Mouse (Mus musculus) kidney, postnatal 4 days (tissue): ENCODE measurements at regions not wholly inside any gene's neighbourhood (a gene's known extent, or its start where the extent isn't known, plus 50 kb on each side); places are given as distances from the start of the nearest gene placed in this dataset.

ENCODE experiments used
- DNase-seq, 2 experiments: peaks; one replicate each; pipeline ENCODE4 v3.0.0; 2021; ENCODE audit warnings: mixed read lengths in 2 of 2

GRCm38 (mm10) chr13:57281941-57282710 lies 386.3 kb upstream of the Trpc7 start:
- no peak for DNase-seq

- peak; percentile 70 to 75 for DNase-seq
Measured at GRCm38 (mm10) chr13:57281504-57281903, 385.7 kb upstream of the Trpc7 start.

GRCm38 (mm10) chr13:57278580-57278979 lies 382.8 kb upstream of the Trpc7 start:
- DNase-seq = peak in 1 of 2 experiments; percentile 15

GRCm38 (mm10) chr13:57277076-57277475 lies 381.3 kb upstream of the Trpc7 start:
- DNase-seq = no peak

DNA sequence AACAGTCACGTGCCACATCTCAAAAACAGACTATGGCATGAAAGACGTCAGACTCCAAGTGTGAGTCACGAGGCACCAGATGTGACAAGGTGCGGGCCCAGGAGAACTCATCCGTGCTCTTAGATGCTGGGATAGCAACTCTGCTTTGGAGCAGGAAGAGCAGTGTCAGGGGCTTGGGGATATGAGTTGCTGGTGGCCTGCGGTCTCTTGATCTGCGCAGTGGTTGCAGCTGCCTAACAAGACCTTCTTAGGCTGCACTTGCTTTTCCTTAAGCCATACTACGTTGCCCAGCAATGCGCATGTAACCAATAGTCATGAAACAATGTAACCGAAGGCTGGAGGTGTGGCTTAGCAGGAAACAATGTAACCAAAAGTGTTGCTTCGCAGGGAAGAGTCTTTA lies 380.1 kb upstream of the Trpc7 start:
- DNase-seq = no peak

- DNase-seq = no peak
Measured at GRCm38 (mm10) chr13:57273593-57273992, 377.8 kb upstream of the Trpc7 start.

DNA sequence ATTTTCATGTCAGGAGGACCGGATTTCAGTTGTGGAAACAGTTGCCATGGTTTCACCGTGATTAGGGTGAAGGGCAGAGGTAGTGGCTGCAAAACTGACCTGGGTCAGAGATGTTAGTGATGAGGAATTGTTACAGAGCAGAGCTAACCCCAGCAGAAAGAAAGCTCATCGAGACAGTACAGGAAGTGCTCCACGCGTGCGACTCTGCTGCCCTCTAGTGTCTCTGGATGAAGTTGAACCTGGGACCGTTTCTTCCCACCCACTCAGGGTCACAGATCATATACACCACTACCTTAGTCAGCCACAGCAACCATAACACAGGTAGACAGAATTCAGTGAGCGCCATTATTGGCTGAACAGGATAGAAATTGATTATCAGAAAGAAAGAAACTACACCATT lies 373.8 kb upstream of the Trpc7 start:
- peak; percentile 54 to 65 for DNase-seq

DNA sequence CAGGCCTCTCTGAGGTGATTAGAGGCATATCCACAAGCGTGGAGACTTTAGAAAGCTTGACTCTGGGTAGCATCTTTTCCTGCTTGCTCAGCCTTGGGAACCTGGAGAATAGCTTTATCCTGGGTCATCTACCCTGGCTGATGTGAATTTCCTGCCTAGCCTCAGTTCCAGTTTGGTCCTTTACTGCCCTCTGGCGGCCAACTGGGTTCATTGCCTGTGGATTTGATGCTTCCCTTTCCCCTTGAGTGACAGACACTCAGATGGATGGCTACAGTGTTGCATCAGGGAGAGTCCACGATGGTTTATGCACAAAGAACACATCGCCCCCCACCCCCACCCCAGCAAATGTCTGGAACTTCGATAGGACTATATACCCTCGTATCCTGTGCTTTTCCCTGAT lies 364.1 kb upstream of the Trpc7 start:
- DNase-seq = peak; percentile 86 to 87

- DNase-seq = no peak
Measured at GRCm38 (mm10) chr13:57259474-57259873, 363.7 kb upstream of the Trpc7 start.

DNA sequence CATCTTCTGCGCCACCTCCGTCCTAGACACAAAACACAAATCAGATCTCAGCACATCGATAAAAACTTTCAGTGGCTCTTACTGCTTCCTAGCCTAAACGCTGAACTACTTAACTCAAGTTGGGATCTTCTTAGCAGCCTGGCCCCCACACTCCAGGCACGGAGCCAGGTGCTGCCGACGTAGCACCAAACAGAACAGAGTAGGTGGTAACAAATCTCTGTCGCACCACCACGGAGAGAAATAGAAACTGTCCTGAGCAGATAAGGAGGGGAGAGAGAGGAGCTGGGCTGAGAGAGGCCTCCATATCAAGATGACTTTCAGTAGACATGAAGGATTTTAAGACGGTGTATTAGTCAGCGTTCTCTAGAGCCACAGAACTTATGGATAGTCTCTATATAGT lies 360.1 kb upstream of the Trpc7 start:
- DNase-seq = no peak

- DNase-seq = no peak
Measured at GRCm38 (mm10) chr13:57249851-57250250, 354.1 kb upstream of the Trpc7 start.

GRCm38 (mm10) chr13:57249401-57249800 lies 353.6 kb upstream of the Trpc7 start:
- DNase-seq = no peak

DNA sequence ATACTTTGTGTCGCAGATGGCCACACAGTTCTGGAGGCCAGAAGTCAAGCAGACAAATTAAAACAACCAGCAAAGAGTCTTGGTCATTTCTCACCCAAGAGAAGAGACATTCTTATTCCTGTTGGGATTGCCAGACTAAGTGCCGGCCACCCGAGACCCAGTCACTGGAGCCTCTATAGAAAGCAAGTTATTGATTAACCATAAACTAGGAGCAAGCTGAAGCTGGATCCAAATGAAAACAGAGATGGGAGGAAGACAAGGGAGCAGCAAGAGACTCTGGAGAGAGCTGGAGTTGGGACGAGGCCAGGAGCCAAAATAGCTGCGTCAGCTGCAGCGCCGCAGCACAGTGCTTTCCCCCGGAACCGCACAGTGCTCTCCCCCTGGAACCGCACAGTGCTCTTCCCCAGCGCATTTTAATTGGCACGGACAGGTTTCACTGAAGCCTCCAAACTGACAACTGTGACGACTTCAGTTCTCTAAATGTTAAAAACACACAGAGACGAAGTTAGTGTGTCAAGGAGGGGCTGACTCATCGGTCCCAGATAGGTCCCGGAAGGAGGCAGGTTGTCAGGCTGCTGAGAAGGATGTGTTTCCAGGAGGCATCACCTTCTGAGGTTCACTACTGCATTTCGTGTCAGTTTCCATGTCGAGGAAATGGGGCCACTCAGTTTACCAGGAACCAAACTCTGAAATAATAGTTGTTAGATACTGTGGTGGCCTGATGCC lies 350.6 kb upstream of the Trpc7 start:
- peak; percentile 61 to 66 for DNase-seq

GRCm38 (mm10) chr13:57236917-57237316 lies 341.1 kb upstream of the Trpc7 start:
- peak in 1 of 2 experiments; percentile 5 for DNase-seq

- peak; percentile 23 to 43 for DNase-seq
Measured at GRCm38 (mm10) chr13:57236211-57236610, 340.4 kb upstream of the Trpc7 start.

DNA sequence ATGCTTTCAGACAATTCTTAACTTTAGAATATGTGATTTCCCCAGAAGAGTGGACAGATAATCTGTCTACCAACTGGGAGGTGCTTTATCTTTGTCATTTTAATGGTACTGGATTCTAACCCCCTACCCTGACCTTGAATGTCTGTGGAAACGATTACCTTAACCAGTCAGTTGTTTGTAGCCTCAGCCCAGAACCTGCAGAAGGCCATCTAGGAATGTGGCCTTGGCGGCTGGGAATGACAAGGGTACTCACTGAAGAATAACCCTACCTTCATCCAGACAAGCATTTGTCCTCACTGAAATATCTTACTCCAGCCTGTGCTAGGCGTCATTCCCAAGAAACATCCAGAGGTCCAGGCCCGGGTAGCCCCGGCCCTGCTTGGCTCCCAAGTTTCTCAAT lies 337.1 kb upstream of the Trpc7 start:
- no peak for DNase-seq

DNA sequence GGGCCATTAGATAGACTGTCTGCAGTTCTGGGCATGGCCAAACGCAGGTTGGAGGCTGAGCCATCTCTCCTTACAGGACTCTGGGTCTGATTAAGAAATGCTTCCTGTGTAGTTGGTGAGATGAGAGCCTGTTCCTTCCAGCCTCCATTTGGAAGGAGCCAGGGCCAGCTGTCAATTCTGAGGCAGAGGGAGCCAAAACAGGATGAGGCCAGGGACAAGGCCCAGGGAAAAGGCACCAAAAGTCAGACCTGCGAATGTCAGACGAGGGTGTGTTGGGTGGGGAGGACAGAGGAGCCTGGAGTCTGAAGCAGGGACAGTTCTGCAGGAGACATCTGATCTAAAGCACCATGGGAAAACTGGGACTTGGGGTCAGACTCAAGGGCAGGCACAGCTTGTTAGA lies 335.9 kb upstream of the Trpc7 start:
- peak in 1 of 2 experiments; percentile 10 for DNase-seq

- DNase-seq = no peak
Measured at GRCm38 (mm10) chr13:57230253-57230652, 334.5 kb upstream of the Trpc7 start.

DNA sequence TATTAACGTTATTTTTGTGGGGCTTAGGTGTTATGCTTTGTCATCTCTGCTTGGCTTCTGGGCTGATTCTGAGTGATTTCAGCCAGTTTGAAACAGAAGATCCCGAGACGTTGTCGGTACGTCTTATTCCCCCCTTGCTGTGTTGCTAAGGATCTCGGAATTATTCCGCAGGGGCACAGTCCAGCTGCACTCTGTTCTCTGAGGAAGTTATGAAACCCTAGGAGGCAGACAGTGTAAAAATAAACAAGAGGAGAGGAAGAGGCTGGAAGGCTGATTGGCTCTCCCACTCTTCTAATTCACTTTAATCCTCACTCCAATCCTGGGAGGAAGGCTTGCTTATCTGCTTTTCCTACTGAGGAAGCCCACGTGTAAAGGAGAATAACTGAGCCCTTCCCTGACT lies 325.3 kb upstream of the Trpc7 start:
- no peak for DNase-seq

DNA sequence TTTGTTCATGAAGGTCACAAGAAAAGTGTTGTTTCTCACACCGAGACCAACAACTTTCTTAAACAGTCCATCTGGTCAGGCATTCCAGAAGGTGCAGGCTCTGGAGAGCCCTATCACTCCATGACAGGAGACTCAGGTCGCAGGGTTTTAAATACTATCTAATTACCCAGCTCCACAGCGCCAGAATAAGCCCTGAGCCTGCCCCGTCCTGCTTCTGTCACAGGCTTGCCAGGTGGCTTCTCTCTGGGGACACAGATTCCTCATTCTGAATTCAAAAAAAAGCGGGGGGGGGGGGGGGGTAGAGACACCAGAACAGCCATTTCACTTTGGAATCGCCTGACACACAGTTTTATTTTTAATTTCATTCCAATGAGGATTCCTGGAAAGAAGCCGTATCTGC lies 320.4 kb upstream of the Trpc7 start:
- DNase-seq = no peak

DNA sequence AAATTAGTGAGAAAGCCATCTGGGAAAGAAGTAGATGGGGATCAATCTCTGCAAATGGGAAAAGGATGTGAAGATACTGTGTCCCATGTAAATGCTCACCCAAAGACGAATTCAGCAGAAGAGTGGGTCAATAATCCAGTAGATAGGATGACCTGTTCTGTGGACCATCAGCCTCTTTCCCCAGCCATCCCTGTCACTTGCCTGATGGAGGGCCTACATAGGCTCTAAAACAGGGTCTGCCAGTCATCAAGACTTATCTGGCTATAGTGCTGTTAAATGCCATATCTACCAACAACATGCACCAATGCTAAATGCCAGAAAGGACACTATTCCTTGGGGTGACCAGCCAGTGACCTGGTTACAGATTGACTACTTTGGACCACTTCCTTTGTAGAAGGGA lies 316.5 kb upstream of the Trpc7 start:
- no peak for DNase-seq

DNA sequence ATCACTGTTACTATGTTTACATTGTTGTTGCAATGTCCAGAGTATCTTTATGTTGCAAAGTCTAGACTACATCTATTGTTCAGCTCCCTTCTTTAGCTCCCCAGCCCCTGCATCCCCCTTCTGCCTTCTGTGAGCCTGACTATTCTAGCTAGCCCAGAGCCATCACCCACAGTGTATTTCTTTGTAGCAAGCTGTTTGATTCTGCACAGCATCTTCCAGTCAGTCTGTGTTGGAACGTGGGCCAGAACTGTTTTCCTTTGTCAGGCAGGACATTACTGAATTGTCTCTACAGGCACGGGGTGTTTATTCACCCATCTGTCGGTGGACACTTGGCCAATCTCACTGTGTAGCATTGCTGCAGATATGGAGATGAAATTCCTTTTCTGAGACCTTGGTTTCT lies 295.4 kb upstream of the Trpc7 start:
- DNase-seq = no peak

DNA sequence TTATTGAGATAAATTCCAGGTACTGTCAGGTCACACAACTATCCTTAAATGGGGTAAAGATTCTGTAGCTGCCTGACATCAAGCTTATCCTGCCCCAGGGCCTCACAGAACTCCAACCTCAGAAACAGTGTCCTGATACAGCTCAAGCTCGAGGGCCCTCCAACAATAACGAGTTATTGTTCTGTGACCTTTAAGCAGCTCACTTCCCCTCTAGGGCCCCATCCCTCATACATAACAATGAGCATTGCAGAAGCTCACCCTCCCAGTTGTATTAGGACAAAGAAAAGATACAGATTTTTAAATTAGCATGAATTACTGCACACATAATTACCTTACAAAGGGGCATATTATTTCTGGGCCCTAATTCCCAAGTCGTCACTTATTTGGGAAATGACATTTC lies 293.5 kb upstream of the Trpc7 start:
- DNase-seq = no peak

DNA sequence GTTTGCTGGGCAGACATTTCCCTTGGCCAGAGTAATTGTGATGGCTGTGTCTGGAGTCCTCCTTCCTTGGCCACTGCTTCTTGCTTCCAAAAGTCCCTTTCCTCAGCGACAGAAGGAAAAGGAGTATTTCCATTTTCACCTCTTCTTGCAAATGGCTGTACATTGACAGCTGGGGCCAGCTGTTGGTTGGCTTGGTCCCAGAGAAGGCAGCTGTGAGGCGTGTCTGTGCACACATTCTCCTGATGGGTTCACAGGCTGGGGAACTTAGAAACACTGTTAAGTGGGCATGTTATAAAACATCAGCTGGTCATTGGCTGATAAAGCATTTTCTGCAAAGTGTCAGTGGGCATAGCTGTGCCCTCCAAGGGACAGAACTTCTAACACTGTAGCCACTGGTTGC lies 290.4 kb upstream of the Trpc7 start:
- DNase-seq = peak; percentile 82 to 85
